Mouse (Mus musculus) MEL (cell line): ENCODE data around the gene Lrrc4c. TPM values are rescaled to one million over a fixed set of nuclear protein-coding genes. Genes with fewer than 3 reads are reported as not detected.

ENCODE experiments used
- DNase-seq: peaks from one replicate; pipeline ENCODE4 v3.0.0; 2011; ENCODE audit warnings: low read depth, low spot score
- H3K27ac ChIP-seq: 2 replicates; pipeline ENCODE4 v1.5.1; 2012; ENCODE audit warnings: low read depth, mild to moderate bottlenecking, control low read depth, low read length, moderate library complexity; ENCODE audit not compliant: control insufficient read depth
- H3K27me3 ChIP-seq, 2 experiments: fragments of 150-350 bp in 1 of 2; sonication (generic) in 1 of 2; 2 replicates each; pipeline ENCODE4 v1.6.1; 2012; ENCODE audit warnings: low read length in 2 of 2, mild to moderate bottlenecking in 2 of 2, improper control_type of control experiment in 1 of 2, moderate library complexity in 1 of 2; ENCODE audit not compliant: insufficient read depth in 2 of 2, control insufficient read depth in 1 of 2
- H3K36me3 ChIP-seq, 2 experiments: 2 replicates each; pipeline ENCODE4 v1.6.1; 2012 to 2014; ENCODE audit warnings: low read length in 2 of 2, improper control_type of control experiment in 1 of 2, inconsistent platforms in 1 of 2, mild to moderate bottlenecking in 1 of 2; ENCODE audit not compliant: insufficient read depth in 2 of 2, control insufficient read depth in 1 of 2
- H3K4me1 ChIP-seq, 2 experiments: fragments of 150-350 bp in 1 of 2; sonication (generic) in 1 of 2; 2 replicates each; pipeline ENCODE4 v1.6.1; 2012; ENCODE audit warnings: low read length in 2 of 2, improper control_type of control experiment in 1 of 2, mild to moderate bottlenecking in 1 of 2; ENCODE audit not compliant: insufficient read depth in 2 of 2, control insufficient read depth in 1 of 2
- H3K4me3 ChIP-seq, 2 experiments: fragments of 150-350 bp in 1 of 2; sonication (generic) in 1 of 2; 2 replicates each; pipeline ENCODE4 v1.5.1; 2012; ENCODE audit warnings: low read depth in 2 of 2, low read length in 2 of 2, mild to moderate bottlenecking in 2 of 2, moderate library complexity in 2 of 2, control low read depth in 1 of 2, improper control_type of control experiment in 1 of 2; ENCODE audit not compliant: control insufficient read depth in 1 of 2, insufficient read depth in 1 of 2
- H3K79me2 ChIP-seq: 2 replicates; pipeline ENCODE4 v1.6.1; 2012; ENCODE audit warnings: mild to moderate bottlenecking, low read length, moderate library complexity; ENCODE audit not compliant: control insufficient read depth, poor library complexity, insufficient read depth
- H3K9ac ChIP-seq: 2 replicates; pipeline ENCODE4 v1.6.1; 2012; ENCODE audit warnings: low read depth, mild to moderate bottlenecking, control low read depth, low read length, moderate library complexity; ENCODE audit not compliant: control insufficient read depth, poor library complexity, severe bottlenecking
- H3K9me3 ChIP-seq: fragments of 150-350 bp; sonication (generic); replicated peaks from 2 replicates; pipeline ENCODE4 v1.6.1; 2012; ENCODE audit warnings: mild to moderate bottlenecking, low read length, improper control_type of control experiment, moderate library complexity; ENCODE audit not compliant: insufficient read depth
- CHD1 ChIP-seq: IDR thresholded peaks from 2 replicates; pipeline ENCODE4 v1.6.1; 2012; ENCODE audit warnings: low read depth, mild to moderate bottlenecking, inconsistent platforms, low read length, improper control_type of control experiment
- CTCF ChIP-seq, 3 experiments: IDR thresholded peaks in 2 of 3; conservative IDR thresholded peaks in 1 of 3; 2 replicates each; pipeline ENCODE4 v1.5.1; 2011 to 2012; ENCODE audit warnings: low read length in 3 of 3, low read depth in 2 of 3, mild to moderate bottlenecking in 2 of 3, improper control_type of control experiment in 1 of 3, inconsistent platforms in 1 of 3, mixed read lengths in 1 of 3, moderate library complexity in 1 of 3; ENCODE audit not compliant: control insufficient read depth in 1 of 3, insufficient read depth in 1 of 3, poor library complexity in 1 of 3, severe bottlenecking in 1 of 3
- ELF1 ChIP-seq: IDR thresholded peaks from 2 replicates; pipeline ENCODE4 v1.6.1; 2014; ENCODE audit warnings: low read depth, mild to moderate bottlenecking, inconsistent platforms, low read length, improper control_type of control experiment, moderate library complexity
- EP300 ChIP-seq, 2 experiments: IDR thresholded peaks; 2 replicates each; pipeline ENCODE4 v1.6.1; 2011; ENCODE audit warnings: improper control_type of control experiment in 2 of 2, low read length in 2 of 2, low read depth in 1 of 2, mild to moderate bottlenecking in 1 of 2
- GATA1 ChIP-seq: IDR thresholded peaks from 2 replicates; pipeline ENCODE4 v1.6.1; 2011; ENCODE audit warnings: low read depth, low read length, improper control_type of control experiment
- HCFC1 ChIP-seq: IDR thresholded peaks from 2 replicates; pipeline ENCODE4 v1.6.1; 2012; ENCODE audit warnings: low read depth, mild to moderate bottlenecking, inconsistent platforms, low read length, improper control_type of control experiment, moderate library complexity
- MAFK ChIP-seq: IDR thresholded peaks from 2 replicates; pipeline ENCODE4 v1.6.1; 2011; ENCODE audit warnings: low read depth, mild to moderate bottlenecking, low read length, improper control_type of control experiment, borderline replicate concordance
- MEF2A ChIP-seq: IDR thresholded peaks from 2 replicates; pipeline ENCODE4 v1.6.1; 2014; ENCODE audit warnings: low read depth, mild to moderate bottlenecking, inconsistent platforms, low read length, improper control_type of control experiment; ENCODE audit not compliant: poor library complexity, insufficient replicate concordance, severe bottlenecking; ENCODE audit errors: extremely low read depth
- MXI1 ChIP-seq: IDR thresholded peaks from 2 replicates; pipeline ENCODE4 v1.6.1; 2011; ENCODE audit warnings: mild to moderate bottlenecking, low read depth, low read length, improper control_type of control experiment
- MYB ChIP-seq: IDR thresholded peaks from 2 replicates; pipeline ENCODE4 v1.6.1; 2011; ENCODE audit warnings: mild to moderate bottlenecking, low read depth, low read length, improper control_type of control experiment
- POLR2A ChIP-seq, 2 experiments: IDR thresholded peaks; 2 replicates each; pipeline ENCODE4 v1.6.1; 2011 to 2012; ENCODE audit warnings: low read length in 2 of 2, mild to moderate bottlenecking in 2 of 2, control low read depth in 1 of 2, improper control_type of control experiment in 1 of 2, low read depth in 1 of 2, moderate library complexity in 1 of 2; ENCODE audit not compliant: control insufficient read depth in 1 of 2, insufficient read depth in 1 of 2, poor library complexity in 1 of 2
- RAD21 ChIP-seq: IDR thresholded peaks from 2 replicates; pipeline ENCODE4 v1.6.1; 2011; ENCODE audit warnings: mild to moderate bottlenecking, low read depth, low read length, improper control_type of control experiment
- SIN3A ChIP-seq: IDR thresholded peaks from 2 replicates; pipeline ENCODE4 v1.6.1; 2012; ENCODE audit warnings: low read length, improper control_type of control experiment, inconsistent platforms
- ZC3H11A ChIP-seq: IDR thresholded peaks from 2 replicates; pipeline ENCODE4 v1.6.1; 2012; ENCODE audit warnings: low read depth, mild to moderate bottlenecking, inconsistent platforms, low read length, improper control_type of control experiment
- ZMIZ1 ChIP-seq: IDR thresholded peaks from 2 replicates; pipeline ENCODE4 v1.6.1; 2012; ENCODE audit warnings: low read depth, mild to moderate bottlenecking, inconsistent platforms, low read length, improper control_type of control experiment, moderate library complexity
- ZNF384 ChIP-seq: IDR thresholded peaks from 2 replicates; pipeline ENCODE4 v1.6.1; 2012; ENCODE audit warnings: low read depth, mild to moderate bottlenecking, inconsistent platforms, low read length, improper control_type of control experiment
- polyA plus RNA-seq, 2 experiments: library from polyadenylated mRNA; stranded (reverse) in 1 of 2; unstranded in 1 of 2; fragments of >175 nt in 1 of 2; fragments of >200 nt in 1 of 2; gene quantifications; 2 replicates each; pipeline versions ENCODE4 v1.2.1 to v1.2.4; 2012; ENCODE audit warnings: low replicate concordance in 2 of 2, low read depth in 1 of 2; ENCODE audit not compliant: insufficient read length in 2 of 2, insufficient read depth in 1 of 2, missing spikeins in 1 of 2
- total RNA-seq: library from RNA; depleted of rRNA; stranded (reverse); fragments of 300-350 nt; gene quantifications from 2 replicates; pipeline ENCODE4 v1.2.3, GENCODE M21; 2012

Gene Lrrc4c
- total and polyA plus RNA-seq, 3 experiments, result not detected

DNA sequence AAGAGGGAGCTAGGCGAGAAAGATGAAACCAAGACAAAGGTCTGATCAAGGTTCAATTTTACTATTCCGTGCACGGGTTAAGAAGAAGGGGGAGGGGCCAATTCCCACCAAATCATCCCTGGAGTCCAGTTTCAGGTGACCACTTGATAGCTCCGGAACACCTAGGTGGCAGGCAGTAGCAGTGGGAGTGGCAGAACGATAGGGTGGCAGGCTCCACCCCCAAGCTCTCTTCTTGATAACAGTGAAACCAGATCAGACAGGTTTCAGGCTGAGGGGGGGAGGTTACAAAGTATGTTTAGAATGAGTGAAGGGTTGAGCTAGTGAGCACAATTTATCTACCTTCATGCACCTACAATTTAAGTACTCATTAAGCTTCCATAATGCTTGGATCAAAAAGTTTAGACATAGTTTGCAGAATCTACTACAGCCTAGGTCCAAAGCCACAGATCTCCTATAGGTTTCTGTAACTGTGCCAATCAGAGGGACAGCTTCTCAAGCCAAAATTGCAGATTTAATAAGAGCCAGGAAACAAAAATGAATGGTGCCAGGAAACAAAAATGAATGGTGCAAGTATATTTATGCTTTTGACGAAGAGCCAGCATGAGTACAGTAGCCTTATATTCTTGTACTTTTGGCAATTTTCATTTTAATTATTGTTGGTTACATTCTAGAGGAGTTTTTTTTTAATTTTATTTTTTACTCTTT, 478.9 kb downstream of the Lrrc4c start:
- Histone ChIP-seq H3K27ac (no peak overlapping the region), H3K9ac (no peak overlapping the region), H3K4me3 (no peak overlapping the region)
- DNase-seq, result no peak
- TF ChIP-seq ZNF384, result no peak
- TF ChIP-seq ELF1, result no peak
- TF ChIP-seq RAD21, result no peak
- no peak for TF ChIP-seq EP300 (IDR thresholded peaks at IDR 0.05; ENCODE audit: low read depth in 1 of 2, low read length in 2 of 2)
- TF ChIP-seq, all 39 proteins: peak for 0
- H3K79me2 ChIP-seq, result no peaks in the 10 kb centered on the region
- no peaks in the 10 kb centered on the region for H3K4me1 ChIP-seq
- H3K36me3 ChIP-seq, result no peaks in the 10 kb centered on the region
- no peaks in the 10 kb centered on the region for H3K9me3 ChIP-seq
- H3K27me3 ChIP-seq, result no peaks in the 10 kb centered on the region

DNA sequence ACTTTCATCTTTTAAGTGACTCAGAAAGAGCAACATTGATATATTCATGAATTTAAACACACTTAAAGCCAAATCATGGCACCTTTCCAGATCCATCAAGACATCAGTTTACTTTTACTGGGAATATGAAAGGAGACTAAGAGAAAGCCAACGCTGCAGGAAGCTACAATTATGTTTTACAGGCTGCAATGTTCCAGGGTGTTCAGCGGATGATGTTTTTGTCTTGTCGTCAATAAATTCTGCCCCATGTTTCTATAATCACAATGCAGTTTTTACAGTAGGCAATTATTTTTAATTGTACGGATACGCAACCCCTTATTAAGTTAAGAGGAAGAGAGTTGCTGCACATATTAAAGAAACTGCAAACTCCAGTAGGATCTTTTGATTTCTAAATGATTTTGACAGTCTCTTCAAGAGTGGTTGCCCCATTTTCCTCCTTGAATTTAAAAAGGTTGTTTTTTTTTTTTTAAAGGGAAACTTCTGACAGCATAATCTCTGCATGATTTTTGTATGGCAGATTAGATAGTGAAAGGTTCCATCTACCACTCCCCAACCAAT, 532.9 kb downstream of the Lrrc4c start:
- no peak overlapping the region for H3K27ac ChIP-seq
- TF ChIP-seq CHD1 (no peak), ZC3H11A (no peak), CTCF (IDR thresholded peaks at IDR 0.05 in 2 of 3, conservative IDR thresholded peaks at IDR 0.05 in 1 of 3; ENCODE audit: control insufficient read depth in 1 of 3, insufficient read depth in 1 of 3, low read depth in 2 of 3, low read length in 3 of 3, poor library complexity in 1 of 3, severe bottlenecking in 1 of 3) (no peak), MYB (no peak), ZNF384 (no peak), MXI1 (no peak), MEF2A (no peak), MAFK (no peak), HCFC1 (no peak), POLR2A (IDR thresholded peaks at IDR 0.05; ENCODE audit: control insufficient read depth in 1 of 2, insufficient read depth in 1 of 2, low read depth in 1 of 2, low read length in 2 of 2, poor library complexity in 1 of 2) (no peak), ZMIZ1 (no peak), SIN3A (no peak), GATA1 (no peak)
- no peaks in the 10 kb centered on the region for H3K36me3 ChIP-seq
- no peaks in the 10 kb centered on the region for H3K9me3 ChIP-seq
- H3K9ac ChIP-seq, result no peak overlapping the region
- no peak overlapping the region for H3K4me3 ChIP-seq
- DNase-seq, result no peak
- no peaks in the 10 kb centered on the region for H3K79me2 ChIP-seq
- no peaks in the 10 kb centered on the region for H3K4me1 ChIP-seq
- no peaks in the 10 kb centered on the region for H3K27me3 ChIP-seq
